15 mouse cellular contexts compared by ENCODE assay signal in genomic region chr4:41361059-41361458, GRCm38 (mm10).
"Had no signal": no experiment of that assay in that cellular context is flagged by ENCODE, and none has a peak within 500 bp of the region (broad histone marks: within the 10 kb centered on the region; RNA-seq: fewer than 3 reads in every experiment).

No protein-coding gene starts in this region.

- H3K4me2 ChIP-seq: lung, embryonic 14.5 days; midbrain, embryonic 12.5 days; neural tube, embryonic 12.5 days; stomach, embryonic 15.5 days had no signal

- H3K4me3 ChIP-seq: midbrain, embryonic 10.5 days; midbrain, embryonic 12.5 days; neural tube, embryonic 12.5 days; stomach, embryonic 15.5 days had no signal

- H3K9me3 ChIP-seq: midbrain, embryonic 10.5 days; midbrain, embryonic 12.5 days; neural tube, embryonic 12.5 days; stomach, embryonic 15.5 days had no signal

- H3K36me3 ChIP-seq: midbrain, embryonic 12.5 days; neural tube, embryonic 12.5 days; stomach, embryonic 15.5 days had no signal

- H3K4me1 ChIP-seq: midbrain, embryonic 10.5 days; midbrain, embryonic 12.5 days; neural tube, embryonic 12.5 days; stomach, embryonic 15.5 days had no signal

- ATAC-seq: midbrain, embryonic 16.5 days had no signal

- H3K27me3 ChIP-seq: midbrain, embryonic 12.5 days; neural tube, embryonic 12.5 days; stomach, embryonic 15.5 days had no signal

- H3K27ac ChIP-seq: liver, embryonic 14.5 days; midbrain, embryonic 10.5 days; midbrain, embryonic 12.5 days; neural tube, embryonic 12.5 days; stomach, embryonic 15.5 days; stomach, postnatal 0 days had no signal

- DNase-seq: lung, adult 18-20 months; lung, embryonic 14.5 days; lung, postnatal 4 days; midbrain, embryonic 14.5 days; right cerebral cortex, postnatal 14 days; thymus, adult 2 months; thymus, postnatal 25 days; thymus, postnatal 4 days had no signal

- H3K9ac ChIP-seq: liver, embryonic 14.5 days; lung, embryonic 14.5 days; midbrain, embryonic 12.5 days; neural tube, embryonic 12.5 days; stomach, embryonic 15.5 days had no signal
